Mouse (Mus musculus) lung, adult 18-20 months (tissue): Measurements from ENCODE around the gene Gm14692.
"Not testable (repeated sequence)": the region's sequence is repeated elsewhere in the genome, so short reads cannot be mapped to it uniquely, and the experiment has no call there.

Experiments used
- DNase-seq, 2 experiments: peaks; one replicate each; pipeline ENCODE4 v3.0.0; 2022; ENCODE audit warnings: mixed read lengths in 2 of 2

Gene Gm14692

DNA sequence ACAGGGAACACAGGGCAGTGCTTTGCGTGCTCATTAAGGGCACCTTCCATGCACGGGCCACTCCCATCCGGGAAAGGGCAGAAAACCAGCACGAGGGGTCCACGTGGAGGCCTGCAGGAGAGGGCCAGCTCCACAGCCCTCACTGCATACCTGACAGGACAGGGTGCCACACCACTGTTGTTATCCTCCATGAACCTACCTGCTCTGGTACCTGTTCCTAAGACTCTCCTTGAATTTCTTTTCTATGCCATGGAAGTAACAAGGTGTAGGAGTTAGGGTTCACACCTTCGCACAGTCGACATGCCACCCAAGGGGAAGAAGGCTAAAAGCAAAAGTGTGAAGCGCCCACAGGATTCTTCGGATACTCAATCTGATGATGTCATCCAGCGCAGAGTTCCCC is at the start of gene Gm14692:
TSS of gene Gm14692 (plus strand) at position 301 of the 400 bp plus-strand sequence.
- not testable (repeated sequence) for DNase-seq

DNA sequence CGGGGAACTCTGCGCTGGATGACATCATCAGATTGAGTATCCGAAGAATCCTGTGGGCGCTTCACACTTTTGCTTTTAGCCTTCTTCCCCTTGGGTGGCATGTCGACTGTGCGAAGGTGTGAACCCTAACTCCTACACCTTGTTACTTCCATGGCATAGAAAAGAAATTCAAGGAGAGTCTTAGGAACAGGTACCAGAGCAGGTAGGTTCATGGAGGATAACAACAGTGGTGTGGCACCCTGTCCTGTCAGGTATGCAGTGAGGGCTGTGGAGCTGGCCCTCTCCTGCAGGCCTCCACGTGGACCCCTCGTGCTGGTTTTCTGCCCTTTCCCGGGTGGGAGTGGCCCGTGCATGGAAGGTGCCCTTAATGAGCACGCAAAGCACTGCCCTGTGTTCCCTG is 2.0 kb upstream of the Gm14692 start, which contains the start of gene Gm1140:
TSS of gene Gm1140 (minus strand) at position 101 of the 400 bp plus-strand sequence.
- DNase-seq, result not testable (repeated sequence)
